Mouse (Mus musculus): ENCODE measurements around the gene Clec16a.
A peak's percentile ranks its signal among the peaks of the same experiment; 100 is the strongest.

Gene Clec16a

DNA sequence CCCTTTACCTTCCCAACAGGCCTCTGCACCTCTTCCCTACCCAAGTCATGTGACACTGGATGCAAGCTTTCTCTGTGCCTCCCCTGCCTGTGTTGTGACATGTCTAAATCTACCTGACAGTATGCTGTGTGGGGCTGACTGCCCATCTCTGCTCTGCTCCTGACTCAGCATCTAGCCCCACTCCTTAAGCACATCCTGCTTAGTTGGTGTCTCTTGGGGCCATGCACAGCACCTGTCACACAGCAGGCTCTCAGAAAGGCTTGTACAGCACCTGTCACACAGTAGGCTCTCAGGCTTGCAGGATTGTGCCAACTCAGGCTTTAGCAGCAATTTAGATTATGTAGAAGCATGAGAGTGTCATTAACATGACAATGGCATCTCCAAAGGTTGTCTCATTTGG lies 106.7 kb downstream of the Clec16a start:
- DNase-seq = no peak

DNA sequence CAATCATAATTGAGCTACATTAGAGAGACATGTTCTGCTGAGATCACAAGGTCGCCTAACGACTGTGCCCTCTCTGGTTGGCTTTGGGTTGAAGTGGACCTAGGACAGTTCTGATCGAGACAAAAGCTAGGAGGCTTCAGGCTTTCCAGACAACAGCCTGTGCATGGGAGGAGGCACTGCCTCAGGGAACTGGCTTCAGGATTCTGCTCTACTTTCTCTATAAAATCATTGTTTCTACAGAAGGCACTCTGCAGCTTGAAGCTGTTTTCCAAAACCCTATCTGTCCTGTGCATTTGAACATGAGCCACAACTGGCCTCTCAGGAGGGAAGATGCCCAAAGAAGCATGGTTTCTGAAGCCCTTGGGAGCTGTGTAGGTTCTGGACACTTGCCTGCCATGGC lies 107.8 kb downstream of the Clec16a start:
- DNase-seq = no peak

DNA sequence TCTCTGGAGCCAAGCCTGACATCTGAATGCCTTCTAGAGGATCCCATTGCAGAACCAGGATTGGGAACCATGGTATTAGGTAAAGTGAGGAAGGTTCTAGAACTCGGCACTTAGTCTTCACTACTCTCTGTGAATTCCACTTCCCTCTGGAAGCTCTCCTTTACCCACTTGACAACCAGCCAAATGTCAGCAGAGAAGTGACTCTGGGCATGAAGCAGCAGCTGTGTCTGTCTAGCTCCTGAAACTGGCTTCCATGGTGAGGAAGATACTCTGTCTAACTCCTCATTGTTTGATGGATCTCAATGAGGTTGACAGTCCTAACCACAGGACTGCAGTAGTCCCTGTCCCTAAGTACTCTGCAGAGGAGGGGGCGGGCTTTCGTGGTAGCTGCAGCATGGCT lies 110.1 kb downstream of the Clec16a start:
- DNase-seq = no peak

DNA sequence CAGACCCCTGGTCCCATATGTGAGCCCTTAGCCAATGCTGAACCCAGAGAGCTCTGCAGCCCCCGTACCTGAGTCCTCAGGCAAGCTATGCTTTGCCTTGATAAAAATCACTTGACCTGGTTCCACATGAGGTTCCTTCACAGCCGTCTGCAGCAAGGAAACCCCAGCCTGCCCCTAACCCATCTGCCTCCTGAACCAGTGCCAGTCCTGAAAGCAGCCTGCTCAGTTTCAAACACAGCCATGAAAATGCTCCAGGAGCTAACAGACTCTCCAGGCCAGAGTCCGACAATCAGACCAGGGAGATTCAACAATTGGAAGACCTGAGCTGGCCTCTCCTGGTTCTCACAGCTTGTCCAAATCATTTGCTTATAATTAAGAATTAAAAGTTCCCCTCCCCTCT lies 110.8 kb downstream of the Clec16a start:
- no peak for DNase-seq

DNA sequence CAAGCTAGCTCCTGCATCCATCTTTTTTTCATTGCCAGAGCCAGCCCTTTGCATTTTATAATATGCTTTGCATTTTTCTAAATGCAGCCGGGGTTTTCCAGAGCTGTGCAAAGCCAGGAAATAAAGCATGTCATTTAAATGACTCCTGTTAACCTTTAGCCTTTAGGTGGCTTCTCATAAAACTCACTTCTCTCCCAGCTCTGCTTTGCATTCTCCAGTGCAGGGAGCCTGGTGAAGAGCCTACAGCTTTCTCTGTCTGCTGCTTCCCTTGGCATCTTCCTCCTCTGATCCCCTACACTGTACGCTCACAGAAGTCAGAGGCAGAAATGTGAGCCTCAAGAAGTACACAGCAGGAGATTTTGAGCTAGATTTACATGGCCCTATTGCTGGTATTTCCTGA lies 111.3 kb downstream of the Clec16a start:
- DNase-seq = no peak

DNA sequence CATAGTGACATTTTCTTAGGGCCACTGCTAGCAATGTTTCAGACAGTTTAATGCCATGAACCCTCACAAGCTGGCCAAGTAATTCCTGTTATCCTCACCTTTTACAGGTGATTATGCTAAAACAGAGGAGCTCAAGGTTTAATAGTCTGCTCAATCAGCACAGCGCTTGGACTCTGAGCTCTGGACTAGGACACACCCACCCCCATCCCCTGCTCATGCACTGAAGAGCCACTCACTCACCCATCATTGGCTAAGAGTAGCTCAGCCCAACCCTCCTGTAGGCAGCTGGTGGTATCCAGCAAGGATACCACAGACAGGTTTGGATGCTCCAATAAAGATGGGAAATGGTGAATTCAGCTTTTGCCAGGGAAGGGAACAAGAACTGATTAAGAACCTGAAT lies 111.8 kb downstream of the Clec16a start:
- no peak for DNase-seq

DNA sequence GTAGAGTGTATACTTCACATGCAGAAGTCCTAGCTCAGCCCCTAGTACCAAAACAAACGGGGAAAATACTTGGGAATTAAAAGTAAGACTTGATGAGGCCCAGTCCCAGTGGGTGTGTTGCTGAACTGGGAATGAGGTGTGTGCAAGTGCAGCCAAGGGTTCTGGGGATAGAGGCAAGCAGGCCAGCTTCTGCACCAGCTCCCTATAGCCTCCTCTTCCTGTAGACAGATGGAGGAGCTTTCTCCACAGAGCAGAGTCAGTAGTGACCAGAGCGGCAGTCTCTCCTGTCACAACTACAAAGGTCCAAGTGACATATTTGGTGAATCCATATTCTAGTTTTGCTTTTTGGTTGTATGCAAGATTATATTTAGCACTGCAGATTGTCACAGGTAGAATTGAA lies 114.1 kb downstream of the Clec16a start:
- DNase-seq = peak; percentile 24

DNA sequence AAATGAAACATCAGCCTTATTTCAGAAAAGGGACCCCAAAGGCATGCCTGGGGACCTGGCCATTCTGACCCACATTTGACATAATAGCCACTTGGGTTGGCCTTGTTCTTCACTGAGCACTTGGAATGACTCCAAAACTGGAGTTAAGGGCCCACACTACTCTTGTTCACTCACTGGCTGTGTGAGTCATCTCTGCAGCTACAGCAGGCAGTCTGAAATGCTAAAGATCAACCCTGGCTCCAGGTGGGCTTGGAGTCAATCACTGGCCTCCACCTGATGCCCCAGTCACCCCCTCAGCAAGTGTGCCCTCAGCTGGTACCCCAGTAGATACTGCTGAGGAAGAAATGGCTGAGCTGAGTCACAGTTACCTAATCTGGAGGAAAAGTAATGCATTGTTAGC lies 115.4 kb downstream of the Clec16a start:
- no peak for DNase-seq

DNA sequence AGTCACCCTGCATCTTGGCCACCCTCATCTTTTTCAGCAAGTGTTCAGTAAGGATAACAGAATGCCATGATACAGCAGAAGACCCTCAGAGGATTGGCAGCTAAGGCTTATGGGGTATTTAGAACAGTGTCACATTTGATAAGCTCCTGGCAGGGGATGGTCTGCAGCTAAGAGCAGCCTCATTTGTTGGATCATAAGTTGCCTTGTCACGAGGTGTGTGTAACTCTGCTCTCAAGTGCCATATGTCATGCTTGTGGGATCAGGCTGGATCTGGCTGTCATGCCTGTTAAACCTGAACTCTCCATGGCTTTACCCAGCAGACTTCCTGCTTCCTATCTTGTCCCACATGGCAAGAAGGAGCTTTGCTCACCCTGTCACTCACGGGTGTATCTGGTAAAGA lies 116.2 kb downstream of the Clec16a start:
- DNase-seq = no peak

DNA sequence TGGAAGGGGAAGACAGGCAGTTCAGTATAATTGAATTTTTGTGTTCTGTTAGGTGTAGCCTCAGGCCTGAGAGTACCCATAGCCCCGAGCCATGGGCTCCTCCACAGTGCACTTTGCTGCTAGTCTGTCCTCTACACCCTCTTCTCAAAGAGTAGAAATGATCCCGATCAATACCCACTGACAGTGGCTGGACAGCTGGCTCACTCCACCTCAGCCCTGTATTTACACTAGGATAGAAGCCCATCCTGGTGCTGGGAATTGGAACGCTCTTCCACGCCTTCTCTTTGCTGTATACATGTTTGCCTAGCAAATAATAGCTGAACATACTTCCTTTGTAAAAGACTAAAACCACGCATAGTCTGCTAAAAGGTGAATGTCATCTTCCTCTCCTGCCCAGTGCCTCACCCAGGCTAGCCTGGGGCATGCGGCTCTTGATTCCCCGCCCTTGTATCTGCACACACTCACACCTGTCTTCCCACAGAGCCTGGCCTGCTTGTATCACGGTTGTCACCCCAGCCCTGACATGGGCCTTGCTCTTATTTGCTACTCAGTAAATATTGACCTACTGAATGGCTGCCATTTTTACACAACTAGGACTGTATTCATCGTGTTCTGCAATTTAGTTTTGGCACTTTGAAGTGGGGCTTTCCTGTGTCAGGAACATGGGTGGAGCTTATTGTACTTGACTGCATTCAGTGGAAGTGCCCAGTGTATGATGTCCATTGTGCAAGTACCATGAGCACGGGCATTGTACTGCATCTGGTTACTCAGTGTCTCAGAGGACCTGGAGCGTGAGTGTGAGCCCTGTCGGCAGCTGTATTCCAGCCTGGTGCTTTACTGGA lies 119.0 kb downstream of the Clec16a start:
- no peak for DNase-seq

DNA sequence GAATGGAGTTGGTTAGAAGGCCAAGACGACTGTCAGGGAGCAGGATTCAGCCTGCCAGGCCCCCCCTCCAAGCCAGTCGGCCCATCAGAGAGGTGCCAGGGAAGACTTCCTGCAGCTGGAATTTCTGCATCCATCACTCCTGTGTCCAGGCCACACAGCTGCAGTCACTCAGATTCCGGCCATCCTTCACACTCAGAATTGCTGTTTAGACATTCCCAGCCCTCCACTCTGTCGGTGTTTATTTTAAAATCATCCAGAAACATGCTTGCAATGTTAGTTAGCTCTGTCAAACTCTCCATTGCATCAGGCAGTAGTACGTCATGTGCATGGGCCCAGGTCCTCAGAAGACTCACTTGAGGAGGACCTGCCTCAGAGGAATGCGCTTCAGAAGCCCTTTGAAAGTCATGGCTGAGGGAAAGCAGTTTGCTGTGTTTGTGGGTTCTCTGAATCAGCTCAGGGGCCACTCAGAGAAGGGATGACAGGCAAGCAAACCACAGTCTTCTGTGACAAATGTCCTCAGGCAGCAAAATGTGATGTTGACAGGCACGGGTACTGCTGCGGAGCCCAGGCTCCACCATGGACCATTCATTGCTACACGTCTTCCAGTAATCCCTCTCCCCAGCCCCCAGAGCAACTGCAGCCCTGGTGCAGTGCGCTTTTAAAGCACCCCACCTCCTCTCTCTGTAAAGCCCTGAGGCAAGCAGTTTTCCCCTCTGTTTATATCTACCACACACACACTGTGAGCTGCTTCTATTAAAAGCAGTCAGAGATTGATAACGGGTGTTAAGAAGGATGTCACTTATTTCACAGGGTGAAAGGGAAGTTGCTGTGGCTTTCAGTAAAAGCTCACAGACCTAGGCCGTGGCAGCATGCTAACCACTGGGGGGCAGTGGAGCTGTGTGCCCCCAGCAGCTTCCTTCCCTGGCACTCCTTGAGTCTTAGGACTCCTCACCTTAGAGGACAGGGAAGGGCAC lies 120.1 kb downstream of the Clec16a start:
- DNase-seq = no peak

DNA sequence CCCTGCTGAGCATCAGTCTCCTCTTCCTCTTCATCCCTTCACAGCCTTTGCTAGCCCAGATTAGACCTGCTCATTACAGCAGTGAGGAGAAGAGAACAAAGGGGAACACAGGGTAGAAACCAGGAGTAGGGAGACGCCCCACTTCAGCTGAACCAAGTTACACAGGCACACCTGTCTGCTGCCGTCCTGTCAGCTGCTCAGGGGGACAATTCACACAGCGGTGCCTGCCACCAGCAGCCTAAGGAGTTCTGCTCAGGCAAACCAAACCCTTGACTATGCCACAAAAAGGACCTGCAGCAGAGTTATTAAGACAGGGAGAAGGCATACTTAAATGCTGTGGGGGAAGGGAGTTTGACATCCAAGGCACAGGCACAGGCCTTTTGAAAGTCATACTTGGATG lies 121.6 kb downstream of the Clec16a start:
- no peak for DNase-seq

DNA sequence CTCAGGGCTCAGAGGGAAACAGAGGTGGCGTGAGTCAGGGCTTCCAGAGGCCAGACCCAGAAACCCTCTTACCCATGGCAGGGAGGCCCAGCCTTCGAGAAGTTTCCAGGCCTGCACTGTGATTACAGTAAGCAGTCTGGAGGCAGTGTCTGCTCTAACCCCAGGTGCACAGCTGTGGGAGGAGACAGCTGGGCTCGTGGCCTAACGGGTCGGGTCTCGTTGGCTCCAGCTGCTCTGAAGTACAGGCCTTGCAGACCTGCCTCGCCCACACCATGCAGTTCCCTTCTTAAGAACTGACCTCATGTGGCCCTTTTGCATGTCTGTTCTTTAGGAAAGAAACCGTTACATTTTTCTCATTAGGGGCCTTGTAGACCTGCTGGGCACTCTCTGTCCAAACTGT lies 123.3 kb downstream of the Clec16a start:
- DNase-seq = no peak

DNA sequence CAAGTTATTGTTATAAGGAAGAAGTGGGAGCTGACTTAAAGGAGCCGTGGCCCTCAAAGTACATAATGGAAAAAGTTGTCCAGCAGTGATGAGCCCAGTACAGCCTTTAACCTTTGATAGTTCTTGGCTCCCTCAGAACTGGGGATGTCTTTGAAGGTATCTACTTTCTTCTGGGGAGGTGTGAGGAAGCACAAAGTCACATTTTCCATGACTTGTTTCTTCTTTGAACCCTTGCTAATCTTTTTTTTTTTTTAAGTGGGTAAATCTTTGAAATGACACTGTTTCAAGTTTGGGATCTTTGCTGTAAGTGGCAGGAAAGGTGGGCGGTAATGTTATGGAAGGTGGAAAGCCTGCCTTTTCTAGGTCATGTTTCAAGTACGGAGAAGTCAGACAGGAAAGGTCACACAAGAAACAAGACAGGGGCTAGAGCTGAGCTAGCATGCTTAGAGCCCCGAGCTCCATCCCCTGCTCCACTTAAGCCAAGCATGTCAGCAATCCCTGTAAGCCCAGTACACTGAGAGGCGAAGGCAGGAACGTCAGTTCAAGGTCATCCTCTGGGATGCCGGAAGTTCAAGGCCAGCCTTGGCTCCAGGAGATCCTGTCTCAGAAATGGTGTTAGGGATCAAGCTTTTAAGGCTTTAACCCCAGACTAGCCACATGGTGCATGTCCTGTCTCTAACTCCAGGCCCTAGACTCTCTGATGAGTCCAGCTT lies 124.0 kb downstream of the Clec16a start:
- no peak for DNase-seq

DNA sequence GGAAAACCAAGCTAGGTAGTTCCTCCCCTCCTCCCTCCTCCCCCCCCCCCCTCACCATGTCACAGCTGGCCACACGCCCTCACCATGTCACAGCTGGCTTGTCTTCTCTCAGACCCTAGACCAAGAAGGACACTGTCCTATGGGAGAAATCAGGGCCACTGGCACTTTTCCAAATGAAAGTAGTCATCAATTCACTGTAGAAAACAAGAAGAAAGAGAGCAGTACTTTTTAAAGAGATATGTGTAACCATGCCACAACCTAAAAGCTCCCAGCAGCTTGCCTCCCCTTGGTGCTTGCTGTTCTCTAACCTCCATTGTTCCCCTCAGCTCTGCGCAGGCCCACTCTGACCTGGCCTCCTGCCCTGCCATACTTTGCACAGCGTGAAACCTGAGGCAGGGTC lies 124.8 kb downstream of the Clec16a start:
- DNase-seq = no peak

DNA sequence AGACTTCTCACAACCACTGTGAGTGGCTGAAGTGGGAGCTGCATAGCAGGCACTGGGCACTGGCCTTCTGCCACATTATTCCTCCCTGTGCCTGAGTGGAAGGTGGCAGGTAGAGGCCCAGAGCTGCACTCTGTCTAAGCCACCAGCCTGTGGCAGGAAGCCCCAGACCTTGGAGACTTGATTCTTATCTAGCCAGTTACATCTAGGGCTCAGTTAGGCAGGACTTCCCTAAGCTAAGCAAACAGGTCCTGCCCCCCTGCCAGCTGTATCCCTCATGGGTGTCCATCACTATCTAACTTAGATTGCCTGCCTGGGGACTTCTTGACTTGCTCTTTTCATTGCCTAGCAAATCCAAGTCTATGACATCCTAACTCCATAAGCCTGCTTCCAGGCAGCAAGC lies 127.4 kb downstream of the Clec16a start:
- no peak for DNase-seq

DNA sequence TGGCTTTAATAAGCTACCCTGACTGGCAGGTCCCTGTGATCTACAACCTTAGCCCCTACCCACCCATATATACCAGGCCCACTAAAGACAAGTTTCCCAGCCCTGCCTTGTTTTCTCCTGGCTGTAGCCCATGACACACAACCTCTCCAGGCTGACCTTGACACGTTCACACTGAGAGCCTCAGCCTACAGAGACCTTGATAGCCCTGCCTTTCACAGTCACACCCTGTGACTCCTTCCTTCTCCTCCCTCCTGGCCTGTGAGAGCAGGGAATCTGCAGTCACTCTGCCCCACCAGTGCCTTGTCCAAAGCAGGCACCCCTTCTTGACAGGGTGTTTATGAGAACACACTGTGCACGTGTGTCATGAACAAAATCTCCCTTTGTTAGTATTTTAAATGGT lies 128.9 kb downstream of the Clec16a start:
- DNase-seq = no peak

DNA sequence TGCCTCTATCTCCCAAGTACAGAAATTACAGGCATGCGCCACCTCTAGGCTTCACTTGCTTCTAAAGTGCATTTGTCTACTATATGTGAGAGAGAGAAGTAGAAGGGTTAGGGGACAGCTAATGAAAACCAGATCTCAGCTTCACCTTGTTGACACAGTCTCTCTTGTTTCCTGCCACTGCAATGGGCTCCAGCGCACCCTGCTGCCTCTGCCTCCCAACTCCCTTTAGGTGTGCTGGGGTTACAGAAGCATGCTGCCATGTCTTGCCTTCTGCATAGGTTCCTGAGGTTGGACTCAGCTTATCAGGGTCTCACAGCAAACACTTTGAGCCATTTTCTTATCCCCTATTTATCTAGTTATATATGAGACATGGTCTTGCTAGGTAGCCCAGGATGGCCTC lies 129.8 kb downstream of the Clec16a start:
- no peak for DNase-seq

DNA sequence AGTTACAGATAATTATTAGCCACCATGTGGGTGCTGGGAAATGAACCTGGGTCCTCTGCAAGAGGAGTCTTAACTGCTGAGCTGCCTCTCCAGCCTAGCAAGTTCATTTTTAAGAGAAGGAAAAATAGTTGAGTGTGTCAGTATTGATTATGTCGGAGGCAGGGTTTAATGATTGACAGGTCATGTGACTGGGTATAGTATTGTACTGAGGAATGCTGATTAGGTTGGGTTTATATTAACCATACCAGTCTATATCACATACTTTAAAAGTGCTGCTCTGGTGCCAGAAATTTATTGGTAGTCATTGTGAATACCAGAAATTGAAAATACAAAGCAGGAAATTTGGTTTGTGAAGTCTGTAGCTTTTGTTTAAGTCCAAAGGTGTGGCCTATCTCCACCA lies 130.5 kb downstream of the Clec16a start:
- no peak for DNase-seq

DNA sequence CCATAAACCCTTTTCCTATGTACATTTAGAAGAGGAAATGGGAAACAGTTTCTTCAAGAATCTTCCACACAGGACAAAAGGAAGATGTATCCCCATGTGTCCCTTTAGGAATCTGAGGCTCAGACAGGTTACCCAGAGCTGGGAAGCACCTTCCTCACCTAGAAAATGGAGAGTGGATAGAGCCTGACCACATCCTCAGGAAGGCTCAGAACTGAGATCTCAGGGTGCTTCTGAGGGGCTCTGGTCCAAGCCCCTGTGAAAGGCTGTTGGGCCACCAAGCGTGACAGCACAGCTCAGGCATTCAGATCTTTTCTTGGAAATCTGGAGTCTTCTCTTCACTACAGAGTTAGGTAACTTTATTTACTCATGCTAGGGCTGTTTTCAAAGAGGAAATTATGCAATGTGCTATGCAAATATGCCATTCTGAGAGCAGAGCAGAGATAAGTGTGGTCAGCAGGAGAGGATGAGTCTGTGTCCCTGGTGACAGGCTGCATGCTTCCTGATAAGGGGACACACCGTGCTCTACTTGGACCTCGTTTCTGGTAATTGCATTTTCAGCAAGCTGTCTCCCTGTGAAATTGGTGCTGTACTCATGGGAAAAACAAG lies 131.4 kb downstream of the Clec16a start:
- DNase-seq = no peak

DNA sequence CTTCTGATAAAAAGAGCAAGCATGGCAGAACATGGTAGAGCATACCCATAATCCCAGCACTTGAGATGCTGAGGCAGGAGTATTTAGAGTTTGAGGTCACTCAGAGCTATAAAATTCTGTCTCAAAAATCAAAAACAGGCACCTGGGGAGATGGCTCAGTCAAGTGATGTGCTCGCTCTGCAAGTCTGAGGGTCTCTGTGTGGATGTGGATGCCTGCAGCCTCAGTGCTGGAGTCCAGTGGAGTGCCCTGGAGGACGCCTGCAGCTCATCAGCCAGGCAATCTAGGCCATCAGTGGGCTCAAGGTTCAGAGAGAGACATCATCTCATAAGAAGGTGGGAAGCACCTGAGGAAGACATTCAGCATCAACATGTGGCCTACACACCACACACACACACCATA lies 137.4 kb downstream of the Clec16a start:
- DNase-seq = no peak

DNA sequence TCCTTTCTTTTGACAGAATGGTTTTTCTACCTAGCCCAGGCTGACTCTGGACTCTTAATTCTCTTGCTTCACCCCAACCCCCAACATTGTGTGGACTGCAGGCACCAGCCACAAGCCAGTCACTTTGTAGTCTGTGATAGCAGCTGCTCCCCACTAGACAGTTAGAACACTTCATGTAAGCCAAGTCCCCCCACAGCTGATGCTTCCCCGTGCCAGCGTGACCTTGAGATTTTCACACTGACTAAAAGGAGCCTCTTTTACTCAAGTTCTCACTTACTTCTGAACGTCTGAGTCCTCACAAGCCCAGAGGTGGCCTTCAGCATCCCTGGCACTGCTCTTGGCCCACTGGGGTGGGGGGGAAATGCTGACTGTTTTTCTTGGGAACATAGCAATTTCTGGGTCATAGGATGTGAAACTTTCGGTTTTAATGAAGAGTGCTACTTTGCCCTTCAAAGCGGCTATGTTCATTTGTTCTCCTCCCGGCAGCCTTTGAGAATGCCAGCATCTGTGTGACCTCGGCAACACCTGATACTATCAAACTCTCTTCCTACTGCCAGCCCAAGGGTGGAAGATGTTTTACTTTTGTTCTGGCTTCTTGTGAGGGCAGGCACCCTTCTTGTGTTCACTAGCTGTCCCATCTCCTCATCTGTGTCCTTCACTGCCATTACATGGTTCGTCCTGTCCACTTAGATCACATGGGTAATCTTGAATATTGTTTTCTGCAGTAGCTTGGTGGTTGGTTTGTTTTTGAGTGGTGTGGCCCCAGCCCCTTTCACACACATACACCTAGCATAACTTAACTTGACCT lies 138.3 kb downstream of the Clec16a start:
- DNase-seq = no peak

All from cerebellum, adult 11 months (tissue).